ENCODE assay signal across 23 mouse cellular contexts in genomic region chr10:80389185-80389708, GRCm38 (mm10). TPM values are rescaled to one million over a fixed set of nuclear protein-coding genes. Genes with fewer than 3 reads are reported as not detected.
"Had no signal": no experiment of that assay in that cellular context is flagged by ENCODE, and none has a peak within 500 bp of the region (broad histone marks: within the 10 kb centered on the region; RNA-seq: fewer than 3 reads in every experiment).

No protein-coding gene starts in this region.

- ATAC-seq: midbrain, embryonic 13.5 days; midbrain, embryonic 16.5 days had no signal

- H3K27me3 ChIP-seq: limb, embryonic 13.5 days; lung, embryonic 15.5 days; midbrain, embryonic 13.5 days; neural tube, embryonic 13.5 days; stomach, embryonic 15.5 days had no signal

- H3K4me3 ChIP-seq: layer of hippocampus, adult 2 months; lung, embryonic 15.5 days had no signal

- H3K4me2 ChIP-seq: lung, embryonic 15.5 days had no signal

- H3K9me3 ChIP-seq: limb, embryonic 10.5 days; limb, embryonic 13.5 days; lung, embryonic 15.5 days; megakaryocyte, embryonic 14.5 days; midbrain, embryonic 10.5 days; midbrain, embryonic 13.5 days; neural tube, embryonic 13.5 days; stomach, embryonic 15.5 days had no signal

- H3K27ac ChIP-seq: layer of hippocampus, adult 2 months; limb, embryonic 13.5 days; lung, embryonic 15.5 days; neural tube, embryonic 13.5 days had no signal

- H3K9ac ChIP-seq: lung, embryonic 15.5 days; midbrain, embryonic 13.5 days; stomach, embryonic 15.5 days had no signal

- DNase-seq: kidney, adult 11 months; kidney, adult 9 months; layer of hippocampus, adult 9-11 months; lung, postnatal 10 days; lung, postnatal 36 days; retina, postnatal 1 day; right cerebral cortex, postnatal 25 days; spleen, adult 18-20 months; thymus, adult 2 months; thymus, postnatal 14 days; thymus, postnatal 4 days had no signal

RNA-seq across cellular contexts. Expression of gene Plk5, which starts 33.0 kb away (rescaled TPM):
- total RNA-seq: monocyte, adult 5-6 weeks; neutrophil, adult 5-6 weeks had no signal

RNA-seq across cellular contexts. Expression of gene Adamtsl5, which starts 41.0 kb away (rescaled TPM):
- total RNA-seq: monocyte, adult 5-6 weeks; neutrophil, adult 5-6 weeks had no signal
